In genomic region chr4:86924804-86925458, GRCm38 (mm10) we compare ENCODE assay signal across 8 mouse cellular contexts. TPM values are rescaled to one million over a fixed set of nuclear protein-coding genes. Genes with fewer than 3 reads are reported as not detected.
DNase-seq lines count a peak whose midpoint lies in the region; ATAC-seq and TF ChIP-seq lines count a peak whose summit lies in the region.

No protein-coding gene starts in this region.

- WGBS in heart, embryonic 12.5 days, result 8% methylated on average over 9 of the region's 9 CpGs
- WGBS in lung, embryonic 14.5 days, result 8% methylated on average over 9 of the region's 9 CpGs

- TF ChIP-seq POLR2A in ES-Bruce4 (IDR thresholded peaks at IDR 0.05; ENCODE audit: insufficient read depth, low read length), result no peak

- no peaks in the 10 kb centered on the region for H3K4me1 ChIP-seq in ES-Bruce4 (ENCODE audit: control insufficient read depth, insufficient read depth, low read length)
- H3K4me1 ChIP-seq in heart, embryonic 12.5 days (replicated peaks), result no peaks in the 10 kb centered on the region
- H3K4me1 ChIP-seq in lung, embryonic 14.5 days (ENCODE audit: insufficient read depth), result no peaks in the 10 kb centered on the region

- peak; percentile 81 for TF ChIP-seq CTCF in ES-Bruce4 (IDR thresholded peaks at IDR 0.05; ENCODE audit: low read depth, low read length)
- TF ChIP-seq CTCF in lung, embryonic 14.5 days (IDR thresholded peaks at IDR 0.05; ENCODE audit: low read depth), result peak; percentile 94

- H3K4me3 ChIP-seq in ES-Bruce4 (ENCODE audit: low read depth, low read length), result no peak overlapping the region
- H3K4me3 ChIP-seq in heart, embryonic 12.5 days, result no peak overlapping the region
- no peak overlapping the region for H3K4me3 ChIP-seq in lung, embryonic 14.5 days (ENCODE audit: low read depth, low read length)

- peak; percentile 87 for DNase-seq in brain, adult 2 months (ENCODE audit: low read depth, low spot score)
- peak; percentile 27 for DNase-seq in fibroblast of lung, adult 2 months (ENCODE audit: low read depth)
- DNase-seq in layer of hippocampus, adult 11-12 months (ENCODE audit: low spot score), result peak; percentile 87
- peak; percentile 94 for DNase-seq in lung, embryonic 14.5 days
- DNase-seq in retina, embryonic 14.5 days (ENCODE audit: low spot score), result peak; percentile 91
- DNase-seq in urinary bladder, adult 2 months (ENCODE audit: low spot score), result peak; percentile 54

- H3K27ac ChIP-seq in ES-Bruce4 (ENCODE audit: insufficient read depth, low read length), result no peak overlapping the region
- H3K27ac ChIP-seq in heart, embryonic 12.5 days (ENCODE audit: poor library complexity, severe bottlenecking), result no peak overlapping the region
- H3K27ac ChIP-seq in lung, embryonic 14.5 days (ENCODE audit: low read depth), result no peak overlapping the region

- H3K4me2 ChIP-seq in heart, embryonic 12.5 days, result 0 out of 2 replicates have a peak overlapping the region, but pooled peaks have one; percentile 20
- H3K4me2 ChIP-seq in lung, embryonic 14.5 days, result no peak overlapping the region

- no peaks in the 10 kb centered on the region for H3K9me3 ChIP-seq in ES-Bruce4 (replicated peaks; ENCODE audit: control insufficient read depth, insufficient read depth, low read length, poor library complexity, severe bottlenecking)
- no peaks in the 10 kb centered on the region for H3K9me3 ChIP-seq in heart, embryonic 12.5 days (replicated peaks)
- H3K9me3 ChIP-seq in lung, embryonic 14.5 days (ENCODE audit: low read depth, low read length), result no peaks in the 10 kb centered on the region

- no peaks in the 10 kb centered on the region for H3K27me3 ChIP-seq in ES-Bruce4 (ENCODE audit: control insufficient read depth, insufficient read depth, low read length, poor library complexity, severe bottlenecking)
- no peaks in the 10 kb centered on the region for H3K27me3 ChIP-seq in heart, embryonic 12.5 days (replicated peaks)
- H3K27me3 ChIP-seq in lung, embryonic 14.5 days (ENCODE audit: insufficient read depth, low read length), result no peaks in the 10 kb centered on the region

- no peak for TF ChIP-seq EP300 in ES-Bruce4 (IDR thresholded peaks at IDR 0.05; ENCODE audit: insufficient read depth, low read depth, low read length)

- no peaks in the 10 kb centered on the region for H3K36me3 ChIP-seq in ES-Bruce4 (ENCODE audit: control insufficient read depth, insufficient read depth, low read length, poor library complexity, severe bottlenecking)
- H3K36me3 ChIP-seq in heart, embryonic 12.5 days, result peaks cover 4% of the 10 kb centered on the region; the same call in 1 of the 2 replicates
- no peaks in the 10 kb centered on the region for H3K36me3 ChIP-seq in lung, embryonic 14.5 days (ENCODE audit: insufficient read depth)

- ATAC-seq in heart, embryonic 12.5 days (ENCODE audit: insufficient number of reproducible peaks, low FRiP score), result no peak
- peak; percentile 36 for ATAC-seq in lung, embryonic 14.5 days (ENCODE audit: insufficient read depth)

- no peak overlapping the region for H3K9ac ChIP-seq in ES-Bruce4 (ENCODE audit: low read depth, poor library complexity, severe bottlenecking)
- no peak overlapping the region for H3K9ac ChIP-seq in heart, embryonic 12.5 days
- no peak overlapping the region for H3K9ac ChIP-seq in lung, embryonic 14.5 days

RNA-seq across cellular contexts. Expression of gene Acer2, which starts 50.7 kb away (rescaled TPM):
- 20.8 and 22.1 TPM in 2 replicates for polyA plus RNA-seq in ES-Bruce4 (2011; ENCODE audit: insufficient read depth, insufficient read length, low read depth, missing spikeins)
- polyA plus RNA-seq in heart, embryonic 12.5 days (2016; fragmentation: Nextera tagmentation; extraction: Ambion mirVana), result 36.0 and 40.9 TPM in 2 replicates
- 28.2 and 32.3 TPM in 2 replicates for polyA plus RNA-seq in lung, embryonic 14.5 days (2014; fragmentation: Nextera tagmentation; extraction: Ambion mirVana)
- polyA plus RNA-seq in urinary bladder, adult 2 months (2012; rRNA removed), result 261 and 377 TPM in 2 replicates

Comparison
In these comparisons a context has a peak if more than half of its experiments do, and no peak if none do; other contexts are left out.
1. DNase-seq: peak in every context shown above with its lines; median percentile 94 in lung, embryonic 14.5 days; 91 in retina, embryonic 14.5 days; 87 in brain, adult 2 months; 87 in layer of hippocampus, adult 11-12 months; 54 in urinary bladder, adult 2 months; 27 in fibroblast of lung, adult 2 months.